Mouse (Mus musculus): Measurements from ENCODE around the gene Snx10.

Snx10 gene

GRCm38 (mm10) chr6:51585980-51586379, 62.3 kb downstream of the Snx10 start:
- peak; percentile 47 for DNase-seq (ENCODE audit: inconsistent ontology term)

- DNase-seq (ENCODE audit: inconsistent ontology term), result no peak
Measured at GRCm38 (mm10) chr6:51587266-51587665, 63.6 kb downstream of the Snx10 start.

- no peak for DNase-seq (ENCODE audit: inconsistent ontology term)
Measured at GRCm38 (mm10) chr6:51591264-51591663, 67.6 kb downstream of the Snx10 start.

GRCm38 (mm10) chr6:51591844-51592243, 68.1 kb downstream of the Snx10 start:
- no peak for DNase-seq (ENCODE audit: inconsistent ontology term)

- DNase-seq (ENCODE audit: inconsistent ontology term), result peak; percentile 79
Measured at GRCm38 (mm10) chr6:51592356-51593115, 68.8 kb downstream of the Snx10 start.

- DNase-seq (ENCODE audit: inconsistent ontology term), result peak; percentile 42
Measured at GRCm38 (mm10) chr6:51593446-51594035, 69.8 kb downstream of the Snx10 start.

- DNase-seq (ENCODE audit: inconsistent ontology term), result no peak
Measured at GRCm38 (mm10) chr6:51594516-51594915, 70.8 kb downstream of the Snx10 start.

- peak; percentile 42 for DNase-seq (ENCODE audit: inconsistent ontology term)
Measured at GRCm38 (mm10) chr6:51598058-51598457, 74.4 kb downstream of the Snx10 start.

- no peak for DNase-seq (ENCODE audit: inconsistent ontology term)
Measured at GRCm38 (mm10) chr6:51600412-51600811, 76.7 kb downstream of the Snx10 start.

GRCm38 (mm10) chr6:51602341-51602740, 78.6 kb downstream of the Snx10 start:
- no peak for DNase-seq (ENCODE audit: inconsistent ontology term)

GRCm38 (mm10) chr6:51603691-51604090, 80.0 kb downstream of the Snx10 start:
- no peak for DNase-seq (ENCODE audit: inconsistent ontology term)

GRCm38 (mm10) chr6:51606245-51606644, 82.5 kb downstream of the Snx10 start:
- DNase-seq (ENCODE audit: inconsistent ontology term), result no peak

GRCm38 (mm10) chr6:51606803-51607202, 83.1 kb downstream of the Snx10 start:
- no peak for DNase-seq (ENCODE audit: inconsistent ontology term)

- DNase-seq (ENCODE audit: inconsistent ontology term), result no peak
Measured at GRCm38 (mm10) chr6:51611621-51612020, 87.9 kb downstream of the Snx10 start.

GRCm38 (mm10) chr6:51612371-51613051, 88.8 kb downstream of the Snx10 start:
- DNase-seq (ENCODE audit: inconsistent ontology term), result peak; percentile 81

GRCm38 (mm10) chr6:51613661-51614060, 90.0 kb downstream of the Snx10 start:
- DNase-seq (ENCODE audit: inconsistent ontology term), result no peak

GRCm38 (mm10) chr6:51626843-51627242, 103.1 kb downstream of the Snx10 start:
- no peak for DNase-seq (ENCODE audit: inconsistent ontology term)

- DNase-seq (ENCODE audit: inconsistent ontology term), result no peak
Measured at GRCm38 (mm10) chr6:51629671-51630070, 106.0 kb downstream of the Snx10 start.

- no peak for DNase-seq (ENCODE audit: inconsistent ontology term)
Measured at GRCm38 (mm10) chr6:51630184-51630583, 106.5 kb downstream of the Snx10 start.

GRCm38 (mm10) chr6:51632928-51633662, 109.4 kb downstream of the Snx10 start:
- no peak for DNase-seq (ENCODE audit: inconsistent ontology term)

- no peak for DNase-seq (ENCODE audit: inconsistent ontology term)
Measured at GRCm38 (mm10) chr6:51633663-51634362, 110.1 kb downstream of the Snx10 start.

Data from Muller cell, postnatal 12 days (primary cell).